Mouse (Mus musculus) small intestine, adult 2 months (tissue): Measurements from ENCODE around the gene Gm5624.
"Not testable (repeated sequence)": the region's sequence is repeated elsewhere in the genome, so short reads cannot be mapped to it uniquely, and the experiment has no call there.

Source experiments
- CTCF ChIP-seq: fragments of 200-500 bp; IDR thresholded peaks from 2 replicates; pipeline ENCODE4 v1.5.1; 2012; ENCODE audit warnings: low read depth, mild to moderate bottlenecking, control low read depth, inconsistent platforms, low read length, moderate library complexity, mixed read lengths; ENCODE audit not compliant: insufficient replicate concordance, insufficient read length; ENCODE audit errors: extremely low read depth
- POLR2A ChIP-seq: fragments of 200-500 bp; IDR thresholded peaks from 2 replicates; pipeline ENCODE4 v1.6.1; 2012; ENCODE audit warnings: low read depth, mild to moderate bottlenecking, control low read depth, inconsistent platforms, low read length, moderate library complexity

- not testable (repeated sequence) for TF ChIP-seq CTCF, POLR2A
Measured at GRCm38 (mm10) chr14:44627737-44628136, at the start of gene Gm5624.
